Mouse (Mus musculus): ENCODE data around the gene Card10.
"Not testable (repeated sequence)": the region's sequence is repeated elsewhere in the genome, so short reads cannot be mapped to it uniquely, and the experiment has no call there.

Gene Card10

DNA sequence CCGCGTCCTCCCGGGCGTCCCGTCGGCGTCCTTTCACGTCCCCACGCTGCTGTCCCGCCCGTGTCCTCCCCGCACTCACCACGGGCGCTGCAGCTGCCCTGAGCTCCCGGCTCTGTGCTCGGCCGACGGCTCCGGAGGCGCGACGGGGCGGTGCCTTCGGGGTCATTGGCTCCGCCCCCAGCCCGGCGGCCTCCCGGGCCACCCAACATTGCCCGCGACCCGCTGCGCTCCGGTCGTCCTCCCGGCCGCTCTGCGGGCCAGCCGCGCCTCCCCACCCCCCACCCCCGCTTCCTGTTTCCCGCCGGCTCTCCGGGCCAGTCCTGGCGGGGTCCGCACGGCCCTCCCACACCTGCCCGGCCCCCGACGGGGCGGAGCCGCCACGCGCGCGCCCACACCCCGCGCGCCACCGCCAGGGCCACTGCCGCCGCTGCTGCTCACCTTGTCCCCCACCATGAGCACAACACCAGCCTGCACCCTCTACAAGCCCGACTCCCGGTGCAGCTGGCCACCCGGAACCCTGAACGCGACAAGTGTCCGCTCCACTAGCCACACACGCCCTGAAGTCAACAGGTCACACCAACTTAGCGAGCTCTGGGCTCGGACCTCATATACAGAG is at the start of gene Card10:
TSS of gene Card10 (minus strand) at position 267 of the 616 bp plus-strand sequence.
- peak; percentile 77 for DNase-seq (ENCODE audit: low spot score)

DNA sequence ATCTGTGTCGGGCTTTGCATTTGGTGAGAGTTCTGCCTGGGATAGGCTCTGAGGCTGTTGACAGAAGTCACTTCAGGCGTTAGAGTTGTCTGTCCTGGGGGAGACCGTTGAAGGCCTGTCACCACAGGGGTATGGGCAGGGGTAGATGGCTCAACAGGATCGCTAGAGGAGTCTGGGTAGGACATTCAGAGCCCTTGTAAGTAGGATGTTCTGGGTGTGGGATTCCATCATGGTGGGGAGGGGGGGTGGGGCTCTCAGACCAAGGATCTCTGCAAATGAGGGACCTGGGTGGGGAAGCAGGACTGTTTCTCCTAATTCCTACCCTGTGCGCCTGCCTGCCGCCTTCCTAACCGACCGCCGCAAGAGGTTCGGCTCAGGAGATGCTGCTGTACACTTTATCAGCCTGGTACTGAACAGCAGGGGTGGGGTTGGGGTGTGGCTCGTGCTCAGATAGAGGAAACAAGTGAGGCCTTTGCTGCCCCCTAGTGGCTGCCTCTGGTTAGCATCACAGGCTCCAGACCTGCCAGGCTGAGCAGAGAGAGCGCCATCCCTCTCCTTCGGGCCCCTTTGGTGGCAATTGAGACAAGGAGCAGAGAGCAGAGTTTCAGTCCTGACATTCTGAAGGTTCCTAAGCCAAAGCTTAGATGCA is 48.8 kb upstream of the Card10 start:
- peak; percentile 89 for DNase-seq (ENCODE audit: low spot score)

DNA sequence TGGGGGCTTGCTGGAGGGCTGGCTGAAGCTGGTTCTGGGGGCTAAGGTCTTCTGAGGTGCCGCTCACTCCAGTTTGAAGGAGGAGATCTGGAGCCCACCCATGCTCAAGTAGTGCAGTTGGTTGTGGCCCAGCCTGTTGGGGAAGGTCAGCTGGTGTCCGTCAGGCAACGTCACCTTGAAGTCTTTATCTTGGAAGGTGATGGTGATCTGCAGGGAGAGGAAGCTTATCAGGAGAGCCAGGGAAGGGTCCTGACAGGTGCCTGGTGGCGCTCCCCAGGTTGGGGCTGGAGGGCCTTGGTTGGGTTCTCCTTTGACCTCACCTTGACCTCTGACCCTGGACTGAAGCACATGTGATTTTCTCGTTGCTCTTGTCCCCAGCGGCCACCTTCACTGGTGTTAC is 48.1 kb upstream of the Card10 start:
- peak; percentile 72 for DNase-seq (ENCODE audit: low spot score)

DNA sequence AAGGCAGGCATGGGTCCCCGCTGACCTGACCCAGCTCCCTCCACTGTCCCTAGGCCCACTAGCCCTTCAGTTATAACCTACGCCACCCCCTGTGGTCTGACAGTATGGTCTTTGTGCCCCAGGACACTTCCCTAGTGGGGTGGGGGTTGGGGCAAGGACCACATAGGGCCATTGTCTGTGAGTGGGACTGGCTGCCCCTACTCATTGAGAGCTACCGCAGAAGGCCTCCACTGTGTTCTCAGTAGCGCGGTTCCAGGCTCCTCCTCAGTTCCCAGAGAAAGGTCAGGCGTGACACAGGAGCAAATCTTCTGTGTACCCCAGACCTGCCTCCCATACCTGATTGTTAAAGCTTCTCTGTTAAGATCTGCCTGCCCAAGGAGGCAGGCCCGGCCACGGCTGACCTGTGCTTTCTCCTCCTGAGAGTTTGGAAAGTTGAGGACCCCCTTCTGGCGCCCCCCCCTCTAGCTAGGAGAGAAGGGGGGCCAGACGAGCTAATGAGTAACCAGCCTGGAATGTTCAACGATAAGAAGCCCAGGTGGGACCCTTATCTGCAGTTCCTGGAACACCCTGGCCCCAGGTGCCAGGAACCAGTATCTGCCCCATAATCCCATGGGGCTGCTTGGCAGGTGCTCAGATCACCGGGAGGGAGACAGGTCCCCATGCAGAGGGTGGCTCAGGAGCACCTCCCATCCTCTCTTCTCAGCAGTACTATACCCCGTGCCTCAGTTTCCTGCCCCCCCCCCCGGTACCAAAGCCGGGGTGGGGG is 47.4 kb upstream of the Card10 start:
- DNase-seq (ENCODE audit: low spot score): peak; percentile 85

DNA sequence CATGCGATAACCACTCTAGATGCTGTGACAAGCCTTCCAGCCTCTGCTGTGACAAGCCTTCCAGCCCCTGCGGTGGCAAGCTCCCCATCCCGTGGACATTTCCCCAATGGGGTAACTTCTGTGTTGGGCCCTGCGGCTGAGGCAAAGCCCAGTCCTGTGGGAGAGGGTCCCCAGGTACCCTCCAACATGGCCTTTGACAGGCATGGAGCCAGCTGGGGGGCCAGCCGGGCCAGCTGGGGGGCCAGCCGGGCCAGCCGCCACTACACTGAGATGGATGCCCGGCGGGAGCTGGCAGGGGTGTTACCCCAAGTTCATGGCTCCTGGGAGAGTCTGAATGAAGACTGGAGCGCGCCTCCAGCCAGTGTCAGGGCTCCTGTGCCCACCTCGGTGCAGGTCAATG is 46.6 kb upstream of the Card10 start:
- DNase-seq (ENCODE audit: low spot score): peak; percentile 41

DNA sequence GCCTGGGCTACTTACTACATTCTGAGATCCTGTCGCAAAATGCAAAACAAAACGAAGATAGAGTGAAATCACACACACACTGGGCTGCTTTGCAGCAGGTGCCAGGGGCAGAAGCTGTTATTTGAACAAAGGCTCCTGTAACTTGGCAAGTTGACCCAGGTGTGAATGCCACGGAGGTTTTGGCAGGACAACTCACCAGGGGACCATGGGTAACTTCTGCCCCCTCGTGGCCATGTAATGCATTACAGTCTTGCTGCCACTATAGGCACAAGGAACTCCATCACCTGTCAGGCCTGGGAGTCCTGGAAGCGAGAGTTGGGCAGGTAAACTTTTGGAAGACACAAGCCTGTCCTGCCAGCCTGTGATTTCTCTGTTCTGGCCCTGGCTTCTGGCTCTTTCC is 45.6 kb upstream of the Card10 start:
- DNase-seq (ENCODE audit: low spot score): peak; percentile 81

DNA sequence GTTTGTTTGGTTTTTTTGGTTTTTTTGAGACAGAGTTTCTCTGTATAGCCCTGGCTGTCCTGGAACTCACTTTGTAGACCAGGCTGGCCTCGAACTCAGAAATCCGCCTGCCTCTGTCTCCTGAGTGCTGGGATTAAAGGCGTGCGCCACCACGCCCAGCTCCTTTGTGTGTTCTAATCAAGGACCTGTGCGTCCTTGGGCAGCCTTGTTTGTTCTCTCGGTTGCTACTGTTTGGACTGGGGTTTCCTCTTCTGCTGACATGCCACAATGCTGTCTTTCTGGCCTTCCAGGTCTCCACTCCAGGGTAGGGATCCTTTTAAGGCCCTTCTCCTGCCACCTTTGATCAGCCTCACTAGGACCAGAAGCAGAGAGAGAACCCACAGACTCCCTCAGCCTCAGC is 44.0 kb upstream of the Card10 start:
- not testable (repeated sequence) for DNase-seq (ENCODE audit: low spot score)

DNA sequence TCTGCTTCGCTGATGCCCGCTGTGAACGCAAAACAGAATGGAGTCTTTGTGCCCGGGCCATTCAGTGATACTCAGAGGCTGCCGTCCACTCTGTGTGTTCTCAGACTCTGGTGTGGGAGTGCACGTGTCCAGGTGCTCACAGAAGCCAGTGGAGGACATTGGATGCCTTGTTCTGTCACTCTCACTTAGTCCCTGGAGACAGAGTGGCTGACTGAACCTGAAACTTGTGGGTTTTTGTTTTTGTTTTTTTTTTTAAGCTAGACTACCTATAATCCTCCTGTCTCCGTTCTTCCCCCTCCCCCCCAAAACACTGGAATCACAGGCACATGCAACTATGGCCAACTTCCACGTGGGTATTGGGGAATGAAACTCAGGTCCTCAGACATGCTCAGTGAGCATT is 43.5 kb upstream of the Card10 start:
- DNase-seq (ENCODE audit: low spot score): no peak

DNA sequence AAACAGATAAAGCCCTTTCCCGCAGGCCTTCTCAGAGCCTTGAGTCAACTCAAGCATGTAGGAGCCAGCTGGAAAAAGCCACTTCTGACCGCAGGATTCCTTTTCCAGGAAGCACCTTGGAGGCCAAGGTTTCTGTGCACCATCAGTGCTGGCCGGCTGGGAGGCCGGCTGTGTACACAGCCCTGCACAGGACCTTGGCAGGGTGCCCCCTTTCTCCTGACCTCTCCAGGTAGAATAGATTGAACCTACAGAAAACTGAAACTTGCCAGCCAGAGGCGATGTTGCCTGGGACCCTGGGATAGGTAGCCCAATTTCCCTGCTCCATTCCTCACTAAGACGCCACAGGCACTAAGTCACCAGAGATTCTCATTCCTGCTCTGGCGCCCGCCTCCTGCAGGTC is 43.0 kb upstream of the Card10 start:
- no peak for DNase-seq (ENCODE audit: low spot score)

DNA sequence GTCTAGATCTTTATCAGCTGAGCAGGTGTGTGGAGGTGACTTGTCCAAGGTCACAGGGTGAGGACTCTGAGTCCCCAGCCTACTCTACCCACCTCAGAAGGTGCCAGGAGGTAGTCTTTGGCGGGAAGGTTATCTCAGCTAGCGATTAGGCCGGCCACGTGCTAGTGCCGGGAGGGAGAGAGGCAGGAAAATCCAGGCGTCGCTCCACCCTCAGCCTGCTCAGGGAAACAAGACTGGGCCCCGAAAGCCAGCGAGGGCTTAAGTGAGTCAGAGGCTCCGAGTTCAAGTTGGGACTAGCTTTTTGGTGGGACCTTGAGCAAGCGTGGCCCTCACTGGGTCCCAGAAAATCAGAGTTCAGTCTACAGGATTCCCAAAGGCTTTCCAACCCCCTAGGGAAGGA is 42.5 kb upstream of the Card10 start:
- DNase-seq (ENCODE audit: low spot score): no peak

DNA sequence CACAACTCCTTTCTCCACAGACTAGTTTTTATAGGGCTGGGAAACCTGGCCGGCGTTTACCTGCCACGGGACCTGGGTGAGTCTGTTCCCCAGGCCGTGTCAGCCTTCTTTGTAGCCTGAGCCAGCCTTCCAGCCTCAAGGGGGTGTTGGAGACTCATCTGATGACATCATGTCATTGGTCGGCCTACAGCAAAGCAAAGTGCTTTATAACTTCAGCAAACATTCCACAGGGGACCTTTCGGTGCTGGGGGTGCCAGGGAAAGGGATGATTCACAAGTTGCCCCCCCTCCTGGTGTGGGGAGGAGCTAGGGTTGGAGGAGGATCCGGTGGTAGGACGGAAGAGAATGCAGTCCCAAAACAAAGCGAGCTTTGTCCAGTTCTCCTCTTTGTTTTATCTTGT is 41.9 kb upstream of the Card10 start:
- peak; percentile 74 for DNase-seq (ENCODE audit: low spot score)

DNA sequence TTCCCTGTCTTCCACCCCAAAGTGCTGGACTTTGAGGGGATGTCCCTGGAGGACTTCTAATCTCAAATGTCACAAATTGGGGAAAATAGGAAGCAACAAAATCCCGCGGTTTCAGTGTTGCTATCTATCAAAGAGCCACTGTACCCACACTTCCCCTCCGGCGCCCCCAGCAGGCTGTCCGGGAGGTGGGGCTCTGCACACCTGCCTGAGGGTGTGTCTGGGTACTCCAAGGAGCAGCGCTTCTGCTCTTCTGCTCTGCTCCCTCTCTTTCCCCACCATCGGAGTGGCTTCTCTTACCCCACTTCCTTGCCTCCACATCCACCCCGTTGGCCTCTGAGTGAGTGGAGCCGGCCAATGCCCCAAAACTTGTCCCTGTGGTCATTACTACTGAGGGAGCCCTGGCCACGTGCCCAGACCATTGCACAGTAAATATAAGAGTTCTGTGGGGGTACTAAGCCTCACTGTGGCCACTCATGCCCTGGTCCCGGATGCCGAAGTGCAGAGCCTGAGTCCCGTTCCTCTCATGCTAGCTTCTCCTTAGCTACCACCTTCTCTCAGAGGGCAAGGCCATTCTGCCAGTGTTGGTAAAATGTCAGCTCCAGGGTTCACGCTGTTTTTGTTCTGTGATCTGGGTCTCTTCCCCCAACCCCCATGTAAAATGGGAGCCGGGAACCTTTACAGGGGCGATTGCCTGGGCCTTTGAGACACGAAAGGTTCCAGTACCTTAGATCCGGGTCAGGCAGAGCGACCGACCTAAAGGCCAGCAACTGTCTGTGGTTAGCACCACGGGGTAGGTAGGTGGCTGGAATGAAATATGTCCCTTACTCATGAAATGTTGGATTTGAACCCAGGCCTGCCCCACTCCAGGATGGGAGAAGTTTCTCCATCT is 41.0 kb upstream of the Card10 start:
- no peak for DNase-seq (ENCODE audit: low spot score)

DNA sequence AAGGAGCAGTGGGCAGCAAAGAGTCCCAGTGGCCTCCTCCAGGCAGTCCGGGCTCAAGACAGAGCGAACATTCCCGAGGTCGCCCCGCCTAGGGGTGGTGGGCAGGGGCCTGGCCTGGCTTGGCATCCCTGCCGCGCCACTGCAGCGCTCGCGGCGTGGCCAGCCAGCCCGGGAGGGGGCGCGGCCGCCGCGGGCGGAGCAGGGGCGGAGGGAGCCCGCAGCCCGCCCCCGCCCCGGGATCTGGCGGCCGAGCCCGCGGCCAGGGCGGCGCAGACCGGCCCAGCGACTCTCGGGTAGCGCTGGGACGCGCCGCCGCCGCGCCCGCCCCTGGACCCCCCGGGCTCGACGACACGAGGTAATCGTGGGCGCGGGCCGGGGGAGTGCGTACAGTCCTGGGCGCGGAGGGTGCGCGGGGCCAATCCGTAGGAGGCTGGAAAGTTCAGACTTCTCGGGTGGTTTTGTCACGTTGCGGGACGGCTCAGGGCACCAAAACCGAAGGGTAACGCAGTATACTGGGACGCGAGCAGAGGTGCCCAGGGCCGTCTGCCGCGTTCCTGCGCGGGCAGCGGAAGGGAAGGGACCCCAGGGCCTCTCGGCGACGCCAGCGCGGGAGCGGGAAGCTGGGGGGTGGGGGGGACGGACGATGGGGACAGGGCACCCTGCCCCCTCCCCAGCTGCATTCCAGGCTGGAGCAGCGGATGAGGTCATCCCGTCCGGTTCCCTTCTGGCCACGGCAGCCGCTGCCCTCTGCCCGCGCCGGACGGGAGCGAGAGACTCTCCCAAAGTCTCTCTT is 39.7 kb upstream of the Card10 start, which contains the start of gene Cdc42ep1:
TSS of gene Cdc42ep1 (plus strand) at position 254 of the 793 bp plus-strand sequence.
- peak; percentile 77 for DNase-seq (ENCODE audit: low spot score)

DNA sequence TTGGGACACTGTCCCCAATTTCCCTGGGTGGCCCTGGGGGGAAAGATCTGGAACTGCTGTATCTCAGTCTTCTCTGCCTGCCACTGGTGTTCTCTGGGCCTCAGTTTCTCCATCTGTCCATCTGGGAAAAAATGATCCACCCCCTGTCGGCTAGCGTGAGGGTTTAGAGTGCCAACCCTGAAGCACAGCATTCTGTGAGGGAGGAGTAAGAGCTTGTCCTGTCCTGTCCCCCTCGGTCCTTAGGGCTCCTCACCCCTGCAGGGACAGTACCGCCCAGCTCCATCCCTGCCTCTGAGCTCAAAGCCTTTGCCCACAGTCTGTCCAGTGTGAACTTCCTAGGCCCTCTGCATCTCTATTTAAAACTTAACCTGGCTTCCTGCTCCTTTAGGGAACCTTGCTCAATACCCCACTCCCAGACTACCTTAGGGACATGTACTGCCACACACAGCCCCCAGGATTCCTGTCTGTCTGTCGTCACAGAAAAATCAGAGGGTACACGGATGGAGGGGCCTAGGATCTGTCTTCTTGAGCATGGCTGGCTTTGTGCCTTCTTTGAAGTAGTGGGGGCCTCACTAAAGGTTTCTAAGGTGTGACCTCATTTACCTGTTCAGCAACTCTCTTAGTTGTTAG is 38.4 kb upstream of the Card10 start:
- DNase-seq (ENCODE audit: low spot score): no peak

DNA sequence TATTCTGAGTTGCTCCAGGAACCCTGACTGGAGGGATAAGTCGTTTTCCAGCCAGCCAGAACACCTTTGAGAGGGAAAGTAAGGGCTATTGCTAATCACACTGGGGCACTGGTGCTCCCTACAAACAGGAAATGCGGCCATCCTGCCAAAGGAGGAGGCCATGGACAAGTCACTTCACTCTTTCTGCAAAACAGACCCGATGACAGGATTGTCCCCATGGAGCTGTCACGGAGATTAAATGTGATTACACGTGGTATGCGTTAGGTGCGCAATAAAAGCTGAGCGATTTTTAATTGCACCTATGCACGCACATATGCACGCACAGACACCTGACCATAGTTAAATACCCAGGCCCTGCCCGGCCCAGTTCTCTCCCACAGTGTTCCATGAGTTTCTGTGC is 37.9 kb upstream of the Card10 start:
- no peak for DNase-seq (ENCODE audit: low spot score)

DNA sequence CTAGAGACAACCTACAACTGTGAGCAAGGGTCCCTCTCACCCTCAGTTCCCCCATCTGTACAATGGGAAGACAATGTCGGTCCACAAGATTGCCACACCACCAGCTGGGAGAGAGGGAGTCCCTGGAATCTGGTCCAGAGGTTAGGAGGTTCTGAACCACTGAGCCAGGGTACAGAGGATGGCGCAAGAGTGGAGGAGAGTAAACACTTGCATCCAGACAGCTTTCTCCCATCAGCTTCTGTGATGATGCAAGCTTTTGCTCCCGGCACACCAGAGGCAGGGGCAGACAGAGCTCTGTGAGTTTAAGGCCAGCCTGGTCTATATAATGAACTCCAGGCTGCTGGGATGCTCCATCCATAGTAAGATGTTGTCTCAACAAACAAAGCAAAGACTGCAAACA is 37.4 kb upstream of the Card10 start:
- DNase-seq (ENCODE audit: low spot score): peak; percentile 87

DNA sequence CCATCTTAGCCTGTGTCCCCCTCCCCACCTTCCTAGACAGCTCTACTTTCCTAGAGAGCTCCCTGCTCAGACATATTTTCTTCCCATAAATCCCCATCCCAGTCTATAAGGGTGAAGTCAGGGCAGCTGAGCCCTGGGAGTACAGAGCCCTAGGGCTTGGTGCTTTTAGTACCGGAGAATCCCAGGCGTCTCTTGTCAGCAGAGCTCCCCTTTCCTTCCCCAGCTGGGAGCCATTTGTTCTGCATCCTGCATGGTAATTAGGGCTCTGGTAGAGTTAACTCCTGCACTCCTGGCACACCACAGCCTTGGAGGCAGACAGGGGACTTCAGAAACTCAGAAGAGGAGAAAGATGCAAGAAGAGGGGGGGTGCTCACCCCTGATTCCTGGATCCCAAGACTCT is 36.9 kb upstream of the Card10 start:
- no peak for DNase-seq (ENCODE audit: low spot score)

DNA sequence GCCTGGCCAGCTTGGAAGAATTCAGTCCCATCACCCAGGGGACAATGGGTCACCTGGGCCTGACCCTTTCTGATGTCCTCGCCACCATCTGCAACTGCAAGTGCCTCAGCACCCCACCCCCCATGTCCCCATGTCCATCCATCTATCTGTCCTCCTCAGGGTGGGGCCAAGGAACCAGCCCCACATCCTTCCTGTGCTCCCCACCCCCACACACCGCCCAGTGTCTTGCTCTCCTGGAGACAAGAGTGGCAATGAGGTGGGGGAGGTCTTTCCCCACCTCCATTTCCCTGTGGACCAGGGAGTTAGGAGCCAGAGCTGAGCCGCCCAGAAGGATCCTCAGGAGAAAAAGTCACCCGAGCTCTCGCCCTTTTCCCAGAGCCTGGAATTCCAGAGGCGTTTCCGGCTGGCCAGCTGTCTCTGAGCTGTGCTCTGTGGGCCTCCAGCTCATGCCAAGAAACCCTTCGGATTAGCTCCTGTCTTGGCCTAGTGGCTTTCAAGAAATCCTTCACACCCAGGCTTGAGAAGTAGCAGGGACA is 33.3 kb upstream of the Card10 start:
- peak; percentile 70 for DNase-seq (ENCODE audit: low spot score)

DNA sequence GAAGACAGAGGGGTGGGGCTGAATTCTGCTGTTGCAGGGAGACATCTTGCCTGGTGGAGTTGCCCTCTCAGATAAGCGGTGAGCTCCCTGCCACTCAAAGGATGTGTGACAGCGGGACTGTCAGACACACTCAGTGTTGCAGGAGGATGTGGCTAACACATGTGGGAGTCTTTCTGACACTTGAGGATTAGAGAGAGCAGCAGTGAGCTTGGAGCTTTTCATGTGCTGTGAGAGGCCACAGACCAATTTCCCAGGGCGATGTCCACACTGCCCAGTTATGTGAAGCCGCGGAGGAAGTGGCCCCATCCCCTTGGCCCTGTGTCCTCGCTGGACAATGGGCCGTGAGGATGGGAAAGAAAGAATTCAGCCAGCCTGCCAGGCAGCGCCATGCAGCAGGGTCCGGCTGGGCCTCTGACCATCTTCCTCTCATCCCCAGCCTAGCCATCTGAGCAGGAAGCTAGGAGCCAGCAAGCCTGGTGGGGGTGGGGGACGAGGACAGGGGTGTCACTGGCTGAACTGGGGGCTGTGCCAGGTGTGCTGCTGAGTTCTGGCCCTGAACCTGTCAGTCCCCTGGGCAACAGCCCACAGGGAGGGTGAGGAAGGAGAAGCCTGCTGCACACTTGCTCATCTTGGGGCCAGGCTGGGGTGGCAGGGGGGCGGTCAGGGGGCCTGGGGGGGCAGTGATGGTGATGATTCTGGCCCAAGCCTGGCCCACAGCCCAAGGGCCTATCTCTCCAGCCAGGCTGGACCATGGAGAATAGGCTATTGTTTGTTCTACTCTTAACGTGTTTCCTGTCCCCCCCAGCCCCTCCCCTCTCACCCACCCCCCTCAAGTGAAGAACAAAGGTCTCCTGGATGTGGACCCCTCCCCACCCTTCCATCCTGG is 32.6 kb upstream of the Card10 start:
- no peak for DNase-seq (ENCODE audit: low spot score)
